In genomic region chr1:34893831-34894230, GRCm38 (mm10) we compare ENCODE assay signal across 11 mouse cellular contexts. TPM values are rescaled to one million over a fixed set of nuclear protein-coding genes. Genes with fewer than 3 reads are reported as not detected.
DNase-seq lines count a peak whose midpoint lies in the region; ATAC-seq and TF ChIP-seq lines count a peak whose summit lies in the region.
"Had no signal": no experiment of that assay in that cellular context is flagged by ENCODE, and none has a peak within 500 bp of the region (broad histone marks: within the 10 kb centered on the region; RNA-seq: fewer than 3 reads in every experiment).

No protein-coding gene starts in this region.

- WGBS in kidney, postnatal 0 days, result 61% methylated on average over 6 of the region's 6 CpGs

- TF ChIP-seq CTCF in kidney, postnatal 0 days (IDR thresholded peaks at IDR 0.05; ENCODE audit: low read depth), result peak; percentile 45; the same call in 1 of the 2 replicates

- no peak overlapping the region for H3K27ac ChIP-seq in kidney, postnatal 0 days
- H3K27ac ChIP-seq: embryonic facial prominence, embryonic 15.5 days had no signal

- no peak overlapping the region for H3K4me3 ChIP-seq in kidney, postnatal 0 days (replicated peaks; ENCODE audit: low read depth, low read length)
- H3K4me3 ChIP-seq: embryonic facial prominence, embryonic 15.5 days had no signal

- peak; percentile 65 to 71 for DNase-seq in cerebellum, postnatal 10 days
- DNase-seq in cerebellum, adult 11 months, result no peak
- peak; percentile 7 for DNase-seq in kidney, postnatal 0 days (ENCODE audit: low spot score)
- no peak for DNase-seq in kidney, adult 18-20 months
- DNase-seq in 3T3-L1 (ENCODE audit: low read depth, low spot score), result peak; percentile 14
- peak; percentile 83 for DNase-seq in brain, adult 2 months (ENCODE audit: low read depth, low spot score)
- no peak for DNase-seq in right cerebral cortex, postnatal 14 days
- no peak for DNase-seq in urinary bladder, postnatal 10 days (ENCODE audit: low spot score)
- DNase-seq: adrenal gland, adult 2 months had no signal

- no peaks in the 10 kb centered on the region for H3K27me3 ChIP-seq in kidney, postnatal 0 days (ENCODE audit: insufficient read depth, low read length)
- H3K27me3 ChIP-seq: embryonic facial prominence, embryonic 15.5 days had no signal

- no peaks in the 10 kb centered on the region for H3K4me1 ChIP-seq in kidney, postnatal 0 days (replicated peaks; ENCODE audit: insufficient read depth, low read length)
- H3K4me1 ChIP-seq: embryonic facial prominence, embryonic 15.5 days had no signal

- no peak overlapping the region for H3K4me2 ChIP-seq in kidney, postnatal 0 days (ENCODE audit: low read length)
- H3K4me2 ChIP-seq: embryonic facial prominence, embryonic 15.5 days had no signal

- ATAC-seq in kidney, postnatal 0 days (replicated peaks; ENCODE audit: low FRiP score, low read depth), result no peak
- ATAC-seq: CD4-positive, CD25-positive, alpha-beta regulatory T cell, adult 4 months had no signal

- no peak overlapping the region for H3K9ac ChIP-seq in kidney, postnatal 0 days (ENCODE audit: low read depth, low read length)
- H3K9ac ChIP-seq: embryonic facial prominence, embryonic 15.5 days had no signal

- H3K9me3 ChIP-seq in kidney, postnatal 0 days (replicated peaks; ENCODE audit: low read length), result no peaks in the 10 kb centered on the region
- H3K9me3 ChIP-seq: embryonic facial prominence, embryonic 15.5 days had no signal

- no peaks in the 10 kb centered on the region for H3K36me3 ChIP-seq in kidney, postnatal 0 days (ENCODE audit: insufficient read depth, low read length)
- H3K36me3 ChIP-seq: embryonic facial prominence, embryonic 15.5 days had no signal

RNA-seq across cellular contexts. Expression of gene Plekhb2, which starts 44.1 kb away (rescaled TPM):
- 61.2 and 74.8 TPM in 2 replicates for polyA plus RNA-seq in kidney, postnatal 0 days (2015; fragmentation: Nextera tagmentation; extraction: Ambion mirVana)

RNA-seq across cellular contexts. Expression of gene Fam168b, which starts 51.0 kb away (rescaled TPM):
- 47.2 and 49.1 TPM in 2 replicates for polyA plus RNA-seq in kidney, postnatal 0 days (2015; fragmentation: Nextera tagmentation; extraction: Ambion mirVana)

Comparison
In these comparisons a context has a peak if more than half of its experiments do, and no peak if none do; other contexts are left out.
1. DNase-seq: peak in cerebellum, postnatal 10 days (2 of 2), kidney, postnatal 0 days (single experiment), 3T3-L1 (single experiment) and brain, adult 2 months (single experiment); none in cerebellum, adult 11 months (single experiment), kidney, adult 18-20 months (single experiment), right cerebral cortex, postnatal 14 days (single experiment) and urinary bladder, postnatal 10 days (single experiment).